Mouse (Mus musculus) liver, adult 2 months (tissue): ENCODE measurements around the gene Celf1. TPM values are rescaled to one million over a fixed set of nuclear protein-coding genes. Genes with fewer than 3 reads are reported as not detected.

Experiments used
- DNase-seq: peaks from one replicate; pipeline ENCODE4 v3.0.0-alpha.2; 2011; ENCODE audit warnings: low read depth, low spot score; ENCODE audit errors: extremely low read depth
- H3K27ac ChIP-seq: fragments of 200-500 bp; replicated peaks from 2 replicates; pipeline ENCODE4 v1.5.1; 2012; ENCODE audit warnings: low read depth, mild to moderate bottlenecking, control low read depth, inconsistent platforms, low read length; ENCODE audit not compliant: insufficient read depth
- H3K27me3 ChIP-seq: fragments of 200-500 bp; 2 replicates; pipeline ENCODE4 v1.6.1; 2012; ENCODE audit warnings: mild to moderate bottlenecking, moderate library complexity, low read length, inconsistent platforms; ENCODE audit not compliant: control insufficient read depth, insufficient read depth
- H3K36me3 ChIP-seq: fragments of 200-500 bp; 2 replicates; pipeline ENCODE4 v1.6.1; 2012; ENCODE audit warnings: low read length, inconsistent platforms; ENCODE audit not compliant: control insufficient read depth, insufficient read depth
- H3K4me1 ChIP-seq: fragments of 200-500 bp; 2 replicates; pipeline ENCODE4 v1.6.1; 2011; ENCODE audit warnings: low read length; ENCODE audit not compliant: control insufficient read depth, insufficient read depth
- H3K4me3 ChIP-seq: fragments of 200-500 bp; 2 replicates; pipeline ENCODE4 v1.5.1; 2011; ENCODE audit warnings: low read depth, mild to moderate bottlenecking, control low read depth, low read length, moderate library complexity; ENCODE audit not compliant: insufficient read depth
- H3K79me2 ChIP-seq: fragments of 200-500 bp; 2 replicates; pipeline ENCODE4 v1.6.1; 2012; ENCODE audit warnings: inconsistent platforms, mild to moderate bottlenecking, low read length, moderate library complexity; ENCODE audit not compliant: control insufficient read depth, insufficient read depth
- H3K9ac ChIP-seq: fragments of 200-500 bp; 2 replicates; pipeline ENCODE4 v1.6.1; 2012; ENCODE audit warnings: low read depth, mild to moderate bottlenecking, control low read depth, inconsistent platforms, low read length
- CTCF ChIP-seq: fragments of 200-500 bp; IDR thresholded peaks from 2 replicates; pipeline ENCODE4 v1.5.1; 2011; ENCODE audit warnings: low read depth, low read length, control low read depth
- POLR2A ChIP-seq: fragments of 200-500 bp; IDR thresholded peaks from 2 replicates; pipeline ENCODE4 v1.6.1; 2011; ENCODE audit warnings: low read length, control low read depth; ENCODE audit not compliant: insufficient read depth; ENCODE audit errors: extremely low read depth
- WGBS: fragments of 180-500 bp; shearing (Covaris S2); methylation state at CpG from one replicate; pipeline ENCODE4 v1.1.7; 2018; 5-methylcytosine and 5-hydroxymethylcytosine counted together
- polyA plus RNA-seq: library from polyadenylated mRNA; depleted of rRNA; stranded (reverse); fragments of >200 nt; gene quantifications from 2 replicates; pipeline ENCODE4 v1.2.3, GENCODE M21; 2012
- total RNA-seq: library from RNA; depleted of rRNA; stranded (reverse); fragments of >200 nt; gene quantifications from 2 replicates; pipeline ENCODE4 v1.2.3, GENCODE M21; 2014

Gene Celf1
- total and polyA plus RNA-seq, 2 experiments, result 30.5 to 39.5 TPM

GRCm38 (mm10) chr2:90950582-90951194 lies 10.5 kb downstream of the Celf1 start:
- Histone ChIP-seq H3K79me2 (peaks cover 40% of the 10 kb centered on the region), H3K27me3 (no peaks in the 10 kb centered on the region), H3K9ac (no peak overlapping the region), H3K4me3 (no peak overlapping the region), H3K36me3 (0 out of 2 replicates have a peak, but pooled peaks cover 2% of the 10 kb centered on the region), H3K4me1 (peaks cover 30% of the 10 kb centered on the region), H3K27ac (no peak overlapping the region; the same call in 1 of the 2 replicates)
- TF ChIP-seq POLR2A (no peak), CTCF (no peak)
- no peak for DNase-seq

- H3K79me2 ChIP-seq, result peaks cover 48% of the 10 kb centered on the region
- H3K27me3 ChIP-seq, result no peaks in the 10 kb centered on the region
- peaks cover 29% of the 10 kb centered on the region for H3K4me1 ChIP-seq
- WGBS, result 39% methylated on average over 3 of the region's 3 CpGs
- TF ChIP-seq CTCF (no peak), POLR2A (no peak)
- no peak overlapping the region for H3K4me3 ChIP-seq
- DNase-seq, result no peak
- H3K9ac ChIP-seq, result no peak overlapping the region
- H3K27ac ChIP-seq, result no peak overlapping the region
- H3K36me3 ChIP-seq, result peaks cover 2% of the 10 kb centered on the region; the same call in 1 of the 2 replicates
These were observed 13.3 kb downstream of the Celf1 start for GRCm38 (mm10) chr2:90953461-90953860.

- H3K79me2 ChIP-seq, result peaks cover 44% of the 10 kb centered on the region
- 73% methylated on average over 1 of the region's 1 CpGs for WGBS
- H3K27me3 ChIP-seq, result no peaks in the 10 kb centered on the region
- no peak overlapping the region for H3K4me3 ChIP-seq
- peaks cover 2% of the 10 kb centered on the region; the same call in 1 of the 2 replicates for H3K36me3 ChIP-seq
- no peak for TF ChIP-seq CTCF
- TF ChIP-seq POLR2A, result no peak
- DNase-seq, result no peak
- no peak overlapping the region for H3K9ac ChIP-seq
- no peak overlapping the region for H3K27ac ChIP-seq
- H3K4me1 ChIP-seq, result peaks cover 22% of the 10 kb centered on the region
These were observed 15.9 kb downstream of the Celf1 start for GRCm38 (mm10) chr2:90956053-90956452.

- peak; percentile 69 for DNase-seq
- 30% methylated on average over 3 of the region's 3 CpGs for WGBS
- no peak for TF ChIP-seq CTCF
- TF ChIP-seq POLR2A, result no peak
- H3K27me3 ChIP-seq, result no peaks in the 10 kb centered on the region
- H3K36me3 ChIP-seq, result peaks cover 2% of the 10 kb centered on the region; the same call in 1 of the 2 replicates
- H3K9ac ChIP-seq, result no peak overlapping the region
- no peak overlapping the region; the same call in 1 of the 2 replicates for H3K27ac ChIP-seq
- peaks cover 17% of the 10 kb centered on the region for H3K4me1 ChIP-seq
- peaks cover 43% of the 10 kb centered on the region; the same call in 1 of the 2 replicates for H3K79me2 ChIP-seq
- no peak overlapping the region for H3K4me3 ChIP-seq
These were observed 18.7 kb downstream of the Celf1 start for GRCm38 (mm10) chr2:90958856-90959255.

- Histone ChIP-seq H3K27ac (no peak overlapping the region), H3K79me2 (peaks cover 42% of the 10 kb centered on the region; the same call in 1 of the 2 replicates), H3K4me3 (no peak overlapping the region), H3K27me3 (no peaks in the 10 kb centered on the region), H3K36me3 (no peaks in the 10 kb centered on the region; the same call in 1 of the 2 replicates), H3K4me1 (peaks cover 24% of the 10 kb centered on the region), H3K9ac (no peak overlapping the region)
- DNase-seq, result no peak
- WGBS, result 95% methylated on average over 2 of the region's 2 CpGs
- TF ChIP-seq POLR2A (no peak), CTCF (no peak)
These were observed 19.8 kb downstream of the Celf1 start for GRCm38 (mm10) chr2:90960012-90960411.

GRCm38 (mm10) chr2:90963304-90963703 lies 23.1 kb downstream of the Celf1 start:
- WGBS, result 42% methylated on average over 1 of the region's 1 CpGs
- TF ChIP-seq CTCF, result no peak
- peak; percentile 49 for DNase-seq
- no peaks in the 10 kb centered on the region for H3K36me3 ChIP-seq
- H3K4me1 ChIP-seq, result peaks cover 32% of the 10 kb centered on the region
- H3K9ac ChIP-seq, result no peak overlapping the region
- H3K79me2 ChIP-seq, result peaks cover 40% of the 10 kb centered on the region
- no peak overlapping the region for H3K4me3 ChIP-seq
- no peaks in the 10 kb centered on the region for H3K27me3 ChIP-seq
- H3K27ac ChIP-seq, result no peak overlapping the region
